ENCODE assay signal across 8 mouse cellular contexts in the genomic region with DNA sequence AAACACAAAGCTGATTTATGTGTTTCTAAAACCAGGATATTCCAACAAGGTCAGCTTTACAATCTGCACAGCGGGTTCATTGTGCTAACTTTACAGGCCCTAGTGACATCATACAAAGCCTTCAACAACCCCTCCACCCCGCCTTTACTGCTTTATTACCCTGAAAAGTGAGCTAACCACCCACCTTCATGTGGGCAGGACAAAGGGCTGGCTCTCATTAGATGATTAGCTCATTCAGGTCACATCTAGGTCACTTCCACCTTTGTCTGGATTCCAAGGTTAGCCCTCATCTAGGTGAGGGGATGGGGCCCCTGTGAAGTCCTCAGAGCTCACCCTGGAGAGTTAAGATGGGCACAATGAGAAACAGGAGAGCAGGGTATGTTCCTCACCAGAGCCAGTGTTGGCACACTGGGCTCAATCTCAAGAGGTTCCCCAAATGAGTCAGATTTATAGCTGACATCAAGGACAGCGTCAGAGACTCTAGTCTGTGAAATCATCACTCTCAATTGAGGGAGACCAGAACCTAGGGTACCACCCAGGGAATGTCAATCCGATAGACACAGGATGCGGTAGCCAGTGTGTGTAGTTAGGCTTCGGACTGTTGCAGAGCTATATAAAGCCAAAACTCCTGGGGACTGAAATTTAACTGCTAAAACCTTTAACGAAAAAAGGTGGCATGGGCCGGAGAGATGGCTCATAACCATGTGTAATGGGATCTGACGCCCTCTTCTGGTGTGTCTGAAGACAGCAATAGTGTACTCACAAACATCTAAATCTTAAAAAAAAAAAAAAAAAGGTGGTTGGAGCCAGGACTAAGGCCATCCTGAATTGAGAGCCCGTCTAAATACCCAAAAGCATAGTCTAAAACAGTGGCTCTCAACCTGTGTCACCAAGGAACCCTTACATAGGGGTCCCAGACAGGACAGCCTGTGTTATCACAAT. TPM values are rescaled to one million over a fixed set of nuclear protein-coding genes. Genes with fewer than 3 reads are reported as not detected.
DNase-seq lines count a peak whose midpoint lies in the region; ATAC-seq and TF ChIP-seq lines count a peak whose summit lies in the region.

No protein-coding gene starts in this region.

- no peaks in the 10 kb centered on the region for H3K9me3 ChIP-seq in embryonic facial prominence, embryonic 10.5 days
- no peaks in the 10 kb centered on the region for H3K9me3 ChIP-seq in limb, embryonic 10.5 days (replicated peaks)
- H3K9me3 ChIP-seq in stomach, embryonic 14.5 days (ENCODE audit: control insufficient read depth, low read depth, low read length): no peaks in the 10 kb centered on the region

- peaks cover 7% of the 10 kb centered on the region; the same call in 1 of the 2 replicates for H3K36me3 ChIP-seq in liver, adult 2 months (ENCODE audit: control insufficient read depth, insufficient read depth, low read length)
- H3K36me3 ChIP-seq in embryonic facial prominence, embryonic 10.5 days (replicated peaks): peaks cover 26% of the 10 kb centered on the region
- H3K36me3 ChIP-seq in limb, embryonic 10.5 days: peaks cover 29% of the 10 kb centered on the region
- H3K36me3 ChIP-seq in stomach, embryonic 14.5 days (ENCODE audit: control insufficient read depth, insufficient read depth, low read length): peaks cover 22% of the 10 kb centered on the region

- no peak overlapping the region for H3K27ac ChIP-seq in liver, adult 2 months (replicated peaks; ENCODE audit: insufficient read depth, low read depth, low read length)
- peak overlapping the region; percentile 98 for H3K27ac ChIP-seq in embryonic facial prominence, embryonic 10.5 days (replicated peaks)
- peak overlapping the region; percentile 99 for H3K27ac ChIP-seq in limb, embryonic 10.5 days
- H3K27ac ChIP-seq in stomach, embryonic 14.5 days (ENCODE audit: low read length): peak overlapping the region; percentile 92

- TF ChIP-seq POLR2A in liver, adult 2 months (IDR thresholded peaks at IDR 0.05; ENCODE audit: extremely low read depth, insufficient read depth, low read length): no peak

- peaks cover 7% of the 10 kb centered on the region for H3K4me1 ChIP-seq in liver, adult 2 months (ENCODE audit: control insufficient read depth, insufficient read depth, low read length)
- H3K4me1 ChIP-seq in embryonic facial prominence, embryonic 10.5 days: peaks cover 12% of the 10 kb centered on the region
- peaks cover 9% of the 10 kb centered on the region for H3K4me1 ChIP-seq in limb, embryonic 10.5 days
- peaks cover 10% of the 10 kb centered on the region for H3K4me1 ChIP-seq in stomach, embryonic 14.5 days (ENCODE audit: control insufficient read depth, insufficient read depth, low read length)

- H3K4me2 ChIP-seq in stomach, embryonic 14.5 days (replicated peaks; ENCODE audit: low read depth, low read length): peak overlapping the region; percentile 76

- peak overlapping the region; percentile 86 for H3K9ac ChIP-seq in liver, adult 2 months (ENCODE audit: low read depth, low read length)
- H3K9ac ChIP-seq in stomach, embryonic 14.5 days (replicated peaks; ENCODE audit: low read depth, low read length): peak overlapping the region; percentile 99

- WGBS in liver, adult 2 months: 34% methylated on average over 10 of the region's 10 CpGs
- 34% methylated on average over 10 of the region's 10 CpGs for WGBS in embryonic facial prominence, embryonic 10.5 days
- 26% methylated on average over 10 of the region's 10 CpGs for WGBS in limb, embryonic 10.5 days
- WGBS in stomach, embryonic 14.5 days: 29% methylated on average over 10 of the region's 10 CpGs

- no peak for TF ChIP-seq CTCF in liver, adult 2 months (IDR thresholded peaks at IDR 0.05; ENCODE audit: low read depth, low read length)

- ATAC-seq in stomach, embryonic 14.5 days (ENCODE audit: insufficient number of reproducible peaks, insufficient read depth, low FRiP score, low read depth): no peak
- ATAC-seq in inflammation-experienced regulatory T-cells, adult 6 months: no peak

- no peak for DNase-seq in liver, adult 2 months (ENCODE audit: extremely low read depth, low read depth, low spot score)
- no peak for DNase-seq in liver
- peak; percentile 19 for DNase-seq in embryonic facial prominence, embryonic 10.5 days (ENCODE audit: low spot score)
- no peak for DNase-seq in limb, embryonic 10.5 days (ENCODE audit: low spot score)
- DNase-seq in layer of hippocampus, adult 9-11 months: no peak
- no peak for DNase-seq in cerebellum, postnatal 4 days (ENCODE audit: low spot score in 2 of 2)

- peaks cover 5% of the 10 kb centered on the region; the same call in 1 of the 2 replicates for H3K79me2 ChIP-seq in liver, adult 2 months (ENCODE audit: control insufficient read depth, insufficient read depth, low read length)

- H3K4me3 ChIP-seq in liver, adult 2 months (ENCODE audit: insufficient read depth, low read depth, low read length): no peak overlapping the region
- H3K4me3 ChIP-seq in embryonic facial prominence, embryonic 10.5 days: peak overlapping the region; percentile 82
- peak overlapping the region; percentile 98 for H3K4me3 ChIP-seq in limb, embryonic 10.5 days
- H3K4me3 ChIP-seq in stomach, embryonic 14.5 days (ENCODE audit: low read depth, low read length): peak overlapping the region; percentile 98

- H3K27me3 ChIP-seq in liver, adult 2 months (ENCODE audit: control insufficient read depth, insufficient read depth, low read length): no peaks in the 10 kb centered on the region
- H3K27me3 ChIP-seq in embryonic facial prominence, embryonic 10.5 days (replicated peaks; ENCODE audit: low read depth, poor library complexity, severe bottlenecking): peaks cover 15% of the 10 kb centered on the region
- peaks cover 14% of the 10 kb centered on the region; the same call in 1 of the 2 replicates for H3K27me3 ChIP-seq in limb, embryonic 10.5 days (ENCODE audit: low read depth, poor library complexity, severe bottlenecking)
- H3K27me3 ChIP-seq in stomach, embryonic 14.5 days (ENCODE audit: control insufficient read depth, insufficient read depth, low read length): no peaks in the 10 kb centered on the region

RNA-seq across cellular contexts. Expression of a gene that starts 8.3 kb away (rescaled TPM):
- 3.6 and 10.1 TPM in 2 replicates for total RNA-seq in liver, adult 2 months (2014; rRNA removed)
- 10.0 and 11.2 TPM in 2 replicates for polyA plus RNA-seq in liver, adult 2 months (2012; rRNA removed)
- 0.13 and 0.15 TPM in 2 replicates for polyA plus RNA-seq in embryonic facial prominence, embryonic 10.5 days (2016; fragmentation: Nextera tagmentation; extraction: Ambion mirVana)
- 0.08 and 0.14 TPM in 2 replicates for polyA plus RNA-seq in limb, embryonic 10.5 days (2016; fragmentation: Nextera tagmentation; extraction: Ambion mirVana)
- 0.54 and 0.84 TPM in 2 replicates for polyA plus RNA-seq in stomach, embryonic 14.5 days (2014; fragmentation: Nextera tagmentation; extraction: Ambion mirVana)
- polyA plus RNA-seq in inflammation-experienced regulatory T-cells, adult 6 months (2017; shearing (Covaris generic)): under 1 TPM; 0.53 to 0.85 (median 0.80) TPM

RNA-seq across cellular contexts. Expression of a gene that starts 18.9 kb away (rescaled TPM):
- not detected in 2 replicates for total RNA-seq in liver, adult 2 months (2014; rRNA removed)
- not detected in 2 replicates for polyA plus RNA-seq in liver, adult 2 months (2012; rRNA removed)
- not detected in 2 replicates for polyA plus RNA-seq in embryonic facial prominence, embryonic 10.5 days (2016; fragmentation: Nextera tagmentation; extraction: Ambion mirVana)
- polyA plus RNA-seq in limb, embryonic 10.5 days (2016; fragmentation: Nextera tagmentation; extraction: Ambion mirVana): not detected in 2 replicates
- polyA plus RNA-seq in stomach, embryonic 14.5 days (2014; fragmentation: Nextera tagmentation; extraction: Ambion mirVana): 0.66 TPM in 1 of 2 replicates, not detected in the other
- under 1 TPM in 1 of 3 experiments, not detected in 2; 0.94 TPM for polyA plus RNA-seq in inflammation-experienced regulatory T-cells, adult 6 months (2017; shearing (Covaris generic))

RNA-seq across cellular contexts. Expression of a gene that starts 19.7 kb away (rescaled TPM):
- 27.6 and 36.8 TPM in 2 replicates for total RNA-seq in liver, adult 2 months (2014; rRNA removed)
- 52.5 and 62.5 TPM in 2 replicates for polyA plus RNA-seq in liver, adult 2 months (2012; rRNA removed)
- polyA plus RNA-seq in embryonic facial prominence, embryonic 10.5 days (2016; fragmentation: Nextera tagmentation; extraction: Ambion mirVana): 14.0 and 19.3 TPM in 2 replicates
- polyA plus RNA-seq in limb, embryonic 10.5 days (2016; fragmentation: Nextera tagmentation; extraction: Ambion mirVana): 14.6 and 16.1 TPM in 2 replicates
- 15.1 and 16.2 TPM in 2 replicates for polyA plus RNA-seq in stomach, embryonic 14.5 days (2014; fragmentation: Nextera tagmentation; extraction: Ambion mirVana)
- 10 to 100 TPM; 12.8 to 28.2 (median 27.6) TPM for polyA plus RNA-seq in inflammation-experienced regulatory T-cells, adult 6 months (2017; shearing (Covaris generic))

RNA-seq across cellular contexts. Expression of a gene that starts 21.2 kb away (rescaled TPM):
- total RNA-seq in liver, adult 2 months (2014; rRNA removed): 0.18 and 0.60 TPM in 2 replicates
- polyA plus RNA-seq in liver, adult 2 months (2012; rRNA removed): 0.45 TPM in 2 replicates
- 1.3 and 1.9 TPM in 2 replicates for polyA plus RNA-seq in embryonic facial prominence, embryonic 10.5 days (2016; fragmentation: Nextera tagmentation; extraction: Ambion mirVana)
- 1.1 and 1.4 TPM in 2 replicates for polyA plus RNA-seq in limb, embryonic 10.5 days (2016; fragmentation: Nextera tagmentation; extraction: Ambion mirVana)
- 4.9 and 6.0 TPM in 2 replicates for polyA plus RNA-seq in stomach, embryonic 14.5 days (2014; fragmentation: Nextera tagmentation; extraction: Ambion mirVana)
- polyA plus RNA-seq in inflammation-experienced regulatory T-cells, adult 6 months (2017; shearing (Covaris generic)): 1 to 10 TPM in 2 of 3 experiments, under 1 TPM in 1; 0.74 to 2.3 (median 1.1) TPM

RNA-seq across cellular contexts. Expression of a gene that starts 21.7 kb away (rescaled TPM):
- total RNA-seq in liver, adult 2 months (2014; rRNA removed): 0.18 TPM in 1 of 2 replicates, not detected in the other
- polyA plus RNA-seq in liver, adult 2 months (2012; rRNA removed): 0.05 TPM in 1 of 2 replicates, not detected in the other
- polyA plus RNA-seq in embryonic facial prominence, embryonic 10.5 days (2016; fragmentation: Nextera tagmentation; extraction: Ambion mirVana): 1.1 TPM in 2 replicates
- polyA plus RNA-seq in limb, embryonic 10.5 days (2016; fragmentation: Nextera tagmentation; extraction: Ambion mirVana): 0.58 and 0.85 TPM in 2 replicates
- 0.73 and 0.75 TPM in 2 replicates for polyA plus RNA-seq in stomach, embryonic 14.5 days (2014; fragmentation: Nextera tagmentation; extraction: Ambion mirVana)
- not detected for polyA plus RNA-seq in inflammation-experienced regulatory T-cells, adult 6 months (2017; shearing (Covaris generic))
